Mouse (Mus musculus) testis, postnatal 14 days (tissue): ENCODE data around the gene Acer1.

Source experiments
- DNase-seq: peaks from one replicate; pipeline ENCODE4 v3.0.0; 2021; ENCODE audit warnings: low spot score

Gene Acer1

GRCm38 (mm10) chr17:56988921-56989430 is 7.0 kb upstream of the Acer1 start:
- DNase-seq: no peak

GRCm38 (mm10) chr17:56988441-56988840 is 6.5 kb upstream of the Acer1 start:
- no peak for DNase-seq

- no peak for DNase-seq
These were observed 4.3 kb upstream of the Acer1 start for GRCm38 (mm10) chr17:56986105-56986805.

GRCm38 (mm10) chr17:56985656-56986055 is 3.7 kb upstream of the Acer1 start:
- DNase-seq: no peak

GRCm38 (mm10) chr17:56984886-56985285 is 3.0 kb upstream of the Acer1 start:
- DNase-seq: no peak

- no peak for DNase-seq
These were observed 877 bp downstream of the Acer1 start for GRCm38 (mm10) chr17:56981049-56981448.

GRCm38 (mm10) chr17:56979524-56979923 is 2.4 kb downstream of the Acer1 start:
- DNase-seq: no peak

GRCm38 (mm10) chr17:56976531-56977390 is 5.2 kb downstream of the Acer1 start:
- no peak for DNase-seq

- DNase-seq: no peak
These were observed 6.5 kb downstream of the Acer1 start for GRCm38 (mm10) chr17:56975391-56975790.

- no peak for DNase-seq
These were observed 7.2 kb downstream of the Acer1 start for GRCm38 (mm10) chr17:56974708-56975240.

- no peak for DNase-seq
These were observed 7.8 kb downstream of the Acer1 start for GRCm38 (mm10) chr17:56973956-56974707.

GRCm38 (mm10) chr17:56970081-56970480 is 11.8 kb downstream of the Acer1 start:
- DNase-seq: no peak

GRCm38 (mm10) chr17:56969321-56969720 is 12.6 kb downstream of the Acer1 start:
- DNase-seq: no peak

GRCm38 (mm10) chr17:56963646-56964045 is 18.3 kb downstream of the Acer1 start:
- no peak for DNase-seq

GRCm38 (mm10) chr17:56962642-56963405 is 19.1 kb downstream of the Acer1 start:
- no peak for DNase-seq

GRCm38 (mm10) chr17:56961880-56962279 is 20.0 kb downstream of the Acer1 start:
- DNase-seq: no peak

- no peak for DNase-seq
These were observed 23.3 kb downstream of the Acer1 start for GRCm38 (mm10) chr17:56958667-56959066.

- DNase-seq: no peak
These were observed 24.0 kb downstream of the Acer1 start for GRCm38 (mm10) chr17:56957763-56958429.

- no peak for DNase-seq
These were observed 27.1 kb downstream of the Acer1 start for GRCm38 (mm10) chr17:56954871-56955270.

- no peak for DNase-seq
These were observed 29.3 kb downstream of the Acer1 start for GRCm38 (mm10) chr17:56952639-56953038.

- no peak for DNase-seq
These were observed 31.0 kb downstream of the Acer1 start for GRCm38 (mm10) chr17:56950915-56951314.
